Mouse (Mus musculus): Measurements from ENCODE around the gene Ncoa1.

DNA sequence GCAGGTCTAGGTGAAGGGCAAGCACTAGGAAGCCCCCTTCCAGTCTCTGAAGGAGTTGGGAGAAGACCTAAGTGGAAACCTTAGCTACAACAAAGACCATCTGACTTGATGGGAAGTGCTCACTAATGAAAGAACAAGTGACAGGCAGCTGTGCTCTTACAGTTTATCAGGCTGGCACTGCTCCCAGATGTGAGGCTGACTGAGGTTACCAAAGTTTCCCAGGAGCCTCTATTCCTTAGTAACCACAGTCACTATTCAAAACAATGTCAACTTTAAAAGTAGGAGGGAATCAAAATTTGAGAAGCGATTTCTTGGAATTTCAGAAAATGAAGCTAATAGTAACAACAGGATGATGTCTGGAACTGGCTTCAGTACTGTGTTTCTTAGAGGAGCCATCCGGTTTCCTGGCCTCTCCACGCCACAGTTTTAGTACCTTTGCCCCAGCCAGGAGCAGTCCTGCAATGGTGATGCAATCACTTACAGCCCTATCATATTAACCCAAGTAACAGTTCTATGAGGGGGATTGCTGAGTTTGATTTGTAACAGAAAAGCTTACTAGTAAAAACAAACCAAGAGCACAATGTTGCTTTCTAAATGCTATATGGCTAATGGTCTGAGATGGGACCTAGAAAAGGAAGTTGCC is 90.8 kb downstream of the Ncoa1 start:
- TF ChIP-seq CHD2 (IDR thresholded peaks at IDR 0.05; ENCODE audit: low read depth, low read length) (no peak), ZC3H11A (IDR thresholded peaks at IDR 0.05; ENCODE audit: borderline replicate concordance, low read depth, low read length) (no peak), HCFC1 (IDR thresholded peaks at IDR 0.05; ENCODE audit: borderline replicate concordance, insufficient read depth, low read length) (no peak)
